ENCODE assay signal across 9 mouse cellular contexts in the genomic region with DNA sequence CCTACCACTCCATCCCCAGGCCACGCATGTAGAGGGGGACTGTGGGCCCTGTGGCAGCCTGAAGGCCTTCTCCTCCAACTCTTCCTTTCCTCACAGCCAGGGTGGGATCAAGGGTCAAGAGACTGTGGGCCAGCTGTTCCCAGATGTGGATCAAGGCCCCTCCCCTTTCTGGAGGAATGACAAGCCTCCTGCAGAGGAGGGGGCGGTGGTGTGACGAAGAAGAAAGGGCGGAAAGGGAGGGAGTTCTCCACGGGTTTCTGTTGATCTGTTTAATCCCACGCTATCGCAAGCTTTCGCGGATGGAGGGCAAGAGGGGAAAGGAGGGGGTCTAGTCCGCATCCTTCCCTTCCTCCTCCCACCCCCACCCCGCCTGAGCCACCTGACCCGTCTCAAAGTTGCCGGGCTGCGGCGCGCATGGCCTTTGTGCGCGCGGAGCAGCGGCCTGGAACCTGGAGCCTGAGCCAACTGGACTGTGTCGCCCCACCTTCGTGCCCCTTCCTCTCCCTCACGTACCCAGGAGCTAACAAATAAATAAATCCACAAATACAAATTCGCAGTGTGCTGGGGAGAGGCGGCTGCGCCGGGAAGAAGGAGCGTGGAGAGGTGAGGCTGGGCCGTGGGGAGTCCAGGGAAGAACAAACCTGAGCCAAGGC. TPM values are rescaled to one million over a fixed set of nuclear protein-coding genes. Genes with fewer than 3 reads are reported as not detected.
DNase-seq lines count a peak whose midpoint lies in the region; ATAC-seq and TF ChIP-seq lines count a peak whose summit lies in the region.
"Had no signal": no experiment of that assay in that cellular context is flagged by ENCODE, and none has a peak within 500 bp of the region (broad histone marks: within the 10 kb centered on the region; RNA-seq: fewer than 3 reads in every experiment).

No protein-coding gene starts in this region.

- H3K27ac ChIP-seq in lung, embryonic 14.5 days (ENCODE audit: low read depth), result no peak overlapping the region
- peak overlapping the region; percentile 89 for H3K27ac ChIP-seq in embryonic facial prominence, embryonic 10.5 days (replicated peaks)
- peak overlapping the region; percentile 98 for H3K27ac ChIP-seq in hindbrain, postnatal 0 days
- H3K27ac ChIP-seq in stomach, embryonic 15.5 days, result no peak overlapping the region

- no peak overlapping the region for H3K9ac ChIP-seq in lung, embryonic 14.5 days
- peak overlapping the region; percentile 91 for H3K9ac ChIP-seq in hindbrain, postnatal 0 days (replicated peaks; ENCODE audit: low read length)
- no peak overlapping the region for H3K9ac ChIP-seq in stomach, embryonic 15.5 days

- no peak for ATAC-seq in lung, embryonic 14.5 days (ENCODE audit: insufficient read depth)
- ATAC-seq in hindbrain, postnatal 0 days, result no peak
- no peak for ATAC-seq in stomach, embryonic 15.5 days (ENCODE audit: insufficient read depth, low FRiP score, low read depth)

- 0 out of 2 replicates have a peak, but pooled peaks cover 7% of the 10 kb centered on the region for H3K4me1 ChIP-seq in lung, embryonic 14.5 days (ENCODE audit: insufficient read depth)
- peaks cover 61% of the 10 kb centered on the region for H3K4me1 ChIP-seq in embryonic facial prominence, embryonic 10.5 days
- H3K4me1 ChIP-seq in hindbrain, postnatal 0 days (ENCODE audit: insufficient read depth, low read length), result peaks cover 8% of the 10 kb centered on the region; the same call in 1 of the 2 replicates
- H3K4me1 ChIP-seq in stomach, embryonic 15.5 days, result peaks cover 34% of the 10 kb centered on the region

- H3K4me2 ChIP-seq in lung, embryonic 14.5 days, result 0 out of 2 replicates have a peak overlapping the region, but pooled peaks have one; percentile 12
- peak overlapping the region; percentile 69 for H3K4me2 ChIP-seq in hindbrain, postnatal 0 days (ENCODE audit: low read depth, low read length)
- peak overlapping the region; percentile 21; the same call in 1 of the 2 replicates for H3K4me2 ChIP-seq in stomach, embryonic 15.5 days

- no peaks in the 10 kb centered on the region for H3K36me3 ChIP-seq in lung, embryonic 14.5 days (ENCODE audit: insufficient read depth)
- 0 out of 2 replicates have a peak, but pooled peaks cover 2% of the 10 kb centered on the region for H3K36me3 ChIP-seq in embryonic facial prominence, embryonic 10.5 days (replicated peaks)
- H3K36me3 ChIP-seq in hindbrain, postnatal 0 days (ENCODE audit: insufficient read depth, low read length), result no peaks in the 10 kb centered on the region
- no peaks in the 10 kb centered on the region for H3K36me3 ChIP-seq in stomach, embryonic 15.5 days

- peak overlapping the region; percentile 5; the same call in 1 of the 2 replicates for H3K4me3 ChIP-seq in lung, embryonic 14.5 days (ENCODE audit: low read depth, low read length)
- peak overlapping the region; percentile 69 for H3K4me3 ChIP-seq in embryonic facial prominence, embryonic 10.5 days
- H3K4me3 ChIP-seq in hindbrain, postnatal 0 days (ENCODE audit: low read length), result peak overlapping the region; percentile 67
- 0 out of 2 replicates have a peak overlapping the region, but pooled peaks have one; percentile 5 for H3K4me3 ChIP-seq in stomach, embryonic 15.5 days (replicated peaks)

- no peak for TF ChIP-seq CTCF in lung, embryonic 14.5 days (IDR thresholded peaks at IDR 0.05; ENCODE audit: low read depth)
- TF ChIP-seq CTCF in hindbrain, postnatal 0 days (IDR thresholded peaks at IDR 0.05; ENCODE audit: low read depth), result no peak

- peak; percentile 38 for DNase-seq in lung, embryonic 14.5 days
- DNase-seq in lung, postnatal 4 days, result no peak
- DNase-seq in embryonic facial prominence, embryonic 10.5 days (ENCODE audit: low spot score), result peak; percentile 60
- DNase-seq in hindbrain, postnatal 0 days (ENCODE audit: low spot score), result peak; percentile 55
- no peak for DNase-seq in layer of hippocampus, postnatal 14 days (ENCODE audit: low spot score in 2 of 2)
- no peak for DNase-seq in thymus, postnatal 14 days
- DNase-seq: adrenal gland, adult 8-10 months; thymus, postnatal 36 days had no signal

- WGBS in lung, embryonic 14.5 days, result 2% methylated on average over 27 of the region's 29 CpGs
- WGBS in embryonic facial prominence, embryonic 10.5 days, result under 1% methylated on average over 29 of the region's 29 CpGs
- WGBS in hindbrain, postnatal 0 days, result 3% methylated on average over 28 of the region's 29 CpGs
- 3% methylated on average over 26 of the region's 29 CpGs for WGBS in stomach, embryonic 15.5 days

- peaks cover 74% of the 10 kb centered on the region for H3K27me3 ChIP-seq in lung, embryonic 14.5 days (ENCODE audit: insufficient read depth, low read length)
- peaks cover 87% of the 10 kb centered on the region for H3K27me3 ChIP-seq in embryonic facial prominence, embryonic 10.5 days (replicated peaks; ENCODE audit: low read depth, poor library complexity, severe bottlenecking)
- peaks cover 13% of the 10 kb centered on the region; the same call in 1 of the 2 replicates for H3K27me3 ChIP-seq in hindbrain, postnatal 0 days (ENCODE audit: insufficient read depth, low read length)
- H3K27me3 ChIP-seq in stomach, embryonic 15.5 days (replicated peaks), result peaks cover 89% of the 10 kb centered on the region

- no peaks in the 10 kb centered on the region for H3K9me3 ChIP-seq in lung, embryonic 14.5 days (ENCODE audit: low read depth, low read length)
- no peaks in the 10 kb centered on the region for H3K9me3 ChIP-seq in embryonic facial prominence, embryonic 10.5 days
- H3K9me3 ChIP-seq in hindbrain, postnatal 0 days (ENCODE audit: low read length), result no peaks in the 10 kb centered on the region
- no peaks in the 10 kb centered on the region for H3K9me3 ChIP-seq in stomach, embryonic 15.5 days

RNA-seq across cellular contexts. Expression of gene Ythdf1, which starts 30.2 kb away (rescaled TPM):
- 69.2 and 70.1 TPM in 2 replicates for polyA plus RNA-seq in lung, embryonic 14.5 days (2014; fragmentation: Nextera tagmentation; extraction: Ambion mirVana)
- polyA plus RNA-seq in embryonic facial prominence, embryonic 10.5 days (2016; fragmentation: Nextera tagmentation; extraction: Ambion mirVana), result 72.3 and 73.3 TPM in 2 replicates
- 32.9 and 51.8 TPM in 2 replicates for total RNA-seq in hindbrain, postnatal 0 days (2014; rRNA removed)
- 49.8 and 52.9 TPM in 2 replicates for polyA plus RNA-seq in hindbrain, postnatal 0 days (2015; fragmentation: Nextera tagmentation; extraction: Ambion mirVana)
- 51.0 and 52.9 TPM in 2 replicates for polyA plus RNA-seq in stomach, embryonic 15.5 days (2015; fragmentation: Nextera tagmentation; extraction: Ambion mirVana)
- total RNA-seq in layer of hippocampus, postnatal 14 days (2021), result 10 to 100 TPM; 63.5 to 65.7 TPM

RNA-seq across cellular contexts. Expression of gene Birc7, which starts 38.3 kb away (rescaled TPM):
- 0.20 and 0.51 TPM in 2 replicates for polyA plus RNA-seq in lung, embryonic 14.5 days (2014; fragmentation: Nextera tagmentation; extraction: Ambion mirVana)
- 0.31 and 0.34 TPM in 2 replicates for polyA plus RNA-seq in embryonic facial prominence, embryonic 10.5 days (2016; fragmentation: Nextera tagmentation; extraction: Ambion mirVana)
- 0.29 TPM in 1 of 2 replicates, not detected in the other for total RNA-seq in hindbrain, postnatal 0 days (2014; rRNA removed)
- polyA plus RNA-seq in hindbrain, postnatal 0 days (2015; fragmentation: Nextera tagmentation; extraction: Ambion mirVana), result 0.40 TPM in 2 replicates
- 0.14 TPM in 1 of 2 replicates, not detected in the other for polyA plus RNA-seq in stomach, embryonic 15.5 days (2015; fragmentation: Nextera tagmentation; extraction: Ambion mirVana)
- not detected for total RNA-seq in layer of hippocampus, postnatal 14 days (2021)
- total RNA-seq: adrenal gland, adult 8-10 months had no signal

Comparison
In these comparisons a context has a peak if more than half of its experiments do, and no peak if none do; other contexts are left out.
1. DNase-seq: peak in lung, embryonic 14.5 days (single experiment), embryonic facial prominence, embryonic 10.5 days (single experiment) and hindbrain, postnatal 0 days (single experiment); none in lung, postnatal 4 days (0 of 2), layer of hippocampus, postnatal 14 days (0 of 2) and thymus, postnatal 14 days (single experiment).
2. H3K27ac ChIP-seq: peak in embryonic facial prominence, embryonic 10.5 days (single experiment) and hindbrain, postnatal 0 days (single experiment); none in lung, embryonic 14.5 days (single experiment) and stomach, embryonic 15.5 days (single experiment).
3. H3K4me2 ChIP-seq: peak in every context shown above with its lines; median percentile 69 in hindbrain, postnatal 0 days; 21 in stomach, embryonic 15.5 days; 12 in lung, embryonic 14.5 days.
4. H3K4me3 ChIP-seq: peak in every context shown above with its lines; median percentile 69 in embryonic facial prominence, embryonic 10.5 days; 67 in hindbrain, postnatal 0 days; 5 in lung, embryonic 14.5 days; 5 in stomach, embryonic 15.5 days.